Mouse (Mus musculus) heart, embryonic 10.5 days (tissue): ENCODE data around the gene Gm8126. TPM values are rescaled to one million over a fixed set of nuclear protein-coding genes. Genes with fewer than 3 reads are reported as not detected.
A peak's percentile ranks its signal among the peaks of the same experiment; 100 is the strongest.
"Not testable (repeated sequence)": the region's sequence is repeated elsewhere in the genome, so short reads cannot be mapped to it uniquely, and the experiment has no call there.

Source experiments
- DNase-seq: peaks from one replicate; pipeline ENCODE4 v3.0.0-alpha.2; 2017; ENCODE audit warnings: low spot score
- H3K27ac ChIP-seq: fragments of 300-500 bp; sonication (generic); 2 replicates; pipeline ENCODE4 v1.5.1; 2016; ENCODE audit warnings: mild to moderate bottlenecking
- H3K27me3 ChIP-seq: fragments of 300-500 bp; sonication (generic); 2 replicates; pipeline ENCODE4 v1.6.1; 2016; ENCODE audit warnings: mild to moderate bottlenecking; ENCODE audit not compliant: poor library complexity, insufficient read depth, severe bottlenecking
- H3K36me3 ChIP-seq: fragments of 300-500 bp; sonication (generic); 2 replicates; pipeline ENCODE4 v1.6.1; 2016; ENCODE audit warnings: mild to moderate bottlenecking, moderate library complexity
- H3K4me1 ChIP-seq: fragments of 300-500 bp; sonication (generic); 2 replicates; pipeline ENCODE4 v1.6.1; 2016; ENCODE audit warnings: mild to moderate bottlenecking
- H3K4me3 ChIP-seq: fragments of 300-500 bp; sonication (generic); 2 replicates; pipeline ENCODE4 v1.5.1; 2016; ENCODE audit warnings: mild to moderate bottlenecking, moderate library complexity
- H3K9me3 ChIP-seq: fragments of 300-500 bp; sonication (generic); 2 replicates; pipeline ENCODE4 v1.6.1; 2016; ENCODE audit warnings: mild to moderate bottlenecking, moderate library complexity
- WGBS: fragments of 180-500 bp; shearing (Covaris S2); methylation state at CpG from one replicate; pipeline ENCODE4 v1.1.7; 2016; 5-methylcytosine and 5-hydroxymethylcytosine counted together
- polyA plus RNA-seq: library from polyadenylated mRNA; unstranded; fragments of >200 nt; fragmentation: Nextera tagmentation; extraction: Ambion mirVana; gene quantifications from 2 replicates; pipeline ENCODE4 v1.2.1, GENCODE M21; 2016

The Gm8126 gene
- polyA plus RNA-seq, 1 experiment from 2014 or later = not detected

DNA sequence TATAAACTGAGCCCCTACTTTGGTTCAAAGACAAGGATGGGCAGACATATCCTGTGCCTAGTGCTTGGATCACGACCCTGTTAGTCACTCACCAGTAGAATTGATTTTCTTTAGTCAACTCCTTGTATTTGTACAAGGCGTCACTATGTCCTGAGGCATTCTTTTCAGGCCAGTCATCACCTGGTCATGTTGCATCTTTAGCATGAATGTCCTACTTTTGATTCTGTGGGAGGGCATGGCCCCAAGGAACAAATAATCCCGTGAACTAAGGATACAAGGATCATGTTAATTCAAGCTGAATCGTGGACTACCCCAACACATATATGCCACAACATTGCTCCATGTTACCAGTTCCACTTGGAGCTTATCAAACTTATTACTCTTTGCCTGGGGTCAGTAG is 19.7 kb downstream of the Gm8126 start:
- not testable (repeated sequence) for H3K27me3 ChIP-seq, H3K9me3 ChIP-seq, H3K4me3 ChIP-seq, H3K27ac ChIP-seq, H3K36me3 ChIP-seq, H3K4me1 ChIP-seq
- WGBS = 70% methylated on average over 4 of the region's 4 CpGs
- peak; percentile 74 for DNase-seq

DNA sequence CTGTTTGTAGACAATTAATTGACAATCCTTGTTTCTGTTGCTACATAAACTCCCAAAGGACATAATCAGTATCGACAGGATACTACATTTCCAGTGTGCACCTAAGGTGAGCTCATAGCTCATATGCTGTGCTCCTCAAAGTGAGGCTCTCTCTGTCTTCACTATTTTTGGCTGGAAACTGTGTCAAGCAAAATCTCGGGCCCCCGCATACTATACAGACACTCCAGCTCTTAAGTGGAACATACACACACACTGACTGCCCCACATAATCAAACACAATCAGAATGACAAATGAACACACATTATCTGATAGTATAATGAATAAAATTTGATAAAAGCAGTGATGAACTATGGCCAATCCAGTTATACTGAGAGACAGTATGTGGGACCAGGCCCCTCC is 20.2 kb downstream of the Gm8126 start:
- 84% methylated on average over 3 of the region's 3 CpGs for whole genome bisulfite sequencing
- not testable (repeated sequence) for H3K4me3 ChIP-seq, H3K27ac ChIP-seq, H3K4me1 ChIP-seq, H3K36me3 ChIP-seq, H3K27me3 ChIP-seq, H3K9me3 ChIP-seq
- DNase-seq = peak; percentile 63

DNA sequence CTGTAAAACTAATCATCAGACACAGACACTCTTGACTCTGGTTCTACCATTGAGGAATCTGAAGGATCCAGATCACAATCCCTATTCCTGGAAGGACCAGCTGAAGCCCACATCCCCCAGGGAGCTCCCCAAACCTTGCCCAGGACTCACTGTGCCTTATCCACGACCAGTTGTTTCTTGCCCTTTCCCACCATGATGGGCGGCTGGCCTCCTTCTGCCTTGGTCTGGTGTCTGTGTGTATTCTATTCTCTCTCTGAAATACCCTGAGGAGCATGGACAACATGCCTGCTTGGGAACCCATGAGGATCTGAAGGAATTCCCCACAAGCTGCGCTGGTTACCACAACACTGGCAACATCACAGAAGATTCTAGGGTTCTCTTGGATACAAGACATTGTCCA is 35.1 kb downstream of the Gm8126 start, which contains the start of gene Gm8127:
TSS of gene Gm8127 (minus strand) at position 330 of the 400 bp plus-strand sequence.
- H3K27me3 ChIP-seq, H3K4me1 ChIP-seq, H3K27ac ChIP-seq, H3K4me3 ChIP-seq, H3K9me3 ChIP-seq, H3K36me3 ChIP-seq: not testable (repeated sequence)
- peak; percentile 51 for DNase-seq
- 71% methylated on average over 3 of the region's 3 CpGs for WGBS

Other genes starting within 250 kb of the Gm8126 start
- not detected in 2 replicates for gene Gm10376, start 243.0 kb upstream of the Gm8126 start, polyA plus RNA-seq
- not detected in 2 replicates for gene Gm8094, start 182.0 kb upstream of the Gm8126 start, polyA plus RNA-seq
- gene Gm8104, start 158.0 kb upstream of the Gm8126 start, polyA plus RNA-seq = 0.10 TPM in 1 of 2 replicates, not detected in the other
- not detected in 2 replicates for gene Gm7233, start 78.8 kb upstream of the Gm8126 start, polyA plus RNA-seq
- not detected in 2 replicates for gene Gm8122, start 23.3 kb upstream of the Gm8126 start, polyA plus RNA-seq
- gene Gm9732, start 16.4 kb downstream of the Gm8126 start, polyA plus RNA-seq = not detected in 2 replicates
- gene Gm8127, start 35.2 kb downstream of the Gm8126 start, polyA plus RNA-seq = not detected in 2 replicates
- gene 1700001F09Rik, start 89.2 kb downstream of the Gm8126 start, polyA plus RNA-seq = not detected in 2 replicates
- not detected in 2 replicates for gene Gm8138, start 157.7 kb downstream of the Gm8126 start, polyA plus RNA-seq